Mouse (Mus musculus) heart, adult 2 months (tissue): ENCODE measurements around the gene Aftph.

Experiments
- CTCF ChIP-seq: fragments of 200-600 bp; IDR thresholded peaks from 2 replicates; pipeline ENCODE4 v1.8.1; 2022; ENCODE audit warnings: antibody characterized with exemption, mild to moderate bottlenecking, moderate library complexity
- EP300 ChIP-seq: fragments of 200-500 bp; IDR thresholded peaks from 2 replicates; pipeline ENCODE4 v1.6.1; 2011; ENCODE audit warnings: low read depth, low read length, control low read depth; ENCODE audit not compliant: insufficient read depth
- POLR2A ChIP-seq: fragments of 200-500 bp; IDR thresholded peaks from 2 replicates; pipeline ENCODE4 v1.6.1; 2011; ENCODE audit warnings: mild to moderate bottlenecking, low read depth, low read length, control low read depth; ENCODE audit not compliant: insufficient read depth

- TF ChIP-seq EP300: no peak
- TF ChIP-seq CTCF: no peak
- no peak for TF ChIP-seq POLR2A
Measured at GRCm38 (mm10) chr11:20788070-20788469, 46.7 kb upstream of the Aftph start.
